In genomic region chr11:40558486-40558885, GRCm38 (mm10) we compare ENCODE assay signal across 17 mouse cellular contexts.
"Had no signal": no experiment of that assay in that cellular context is flagged by ENCODE, and none has a peak within 500 bp of the region (broad histone marks: within the 10 kb centered on the region; RNA-seq: fewer than 3 reads in every experiment).

No protein-coding gene starts in this region.

- H3K27me3 ChIP-seq: lung, embryonic 15.5 days; megakaryocyte, embryonic 14.5 days; midbrain, embryonic 13.5 days; midbrain, embryonic 15.5 days; neural tube, embryonic 12.5 days; stomach, embryonic 15.5 days had no signal

- H3K9me3 ChIP-seq: lung, embryonic 15.5 days; megakaryocyte, embryonic 14.5 days; midbrain, embryonic 13.5 days; midbrain, embryonic 15.5 days; neural tube, embryonic 12.5 days; stomach, embryonic 15.5 days had no signal

- H3K4me3 ChIP-seq: lung, embryonic 15.5 days; megakaryocyte, embryonic 14.5 days; midbrain, embryonic 13.5 days; midbrain, embryonic 15.5 days; neural tube, embryonic 12.5 days; stomach, embryonic 15.5 days had no signal

- H3K9ac ChIP-seq: liver, postnatal 0 days; lung, embryonic 15.5 days; midbrain, embryonic 13.5 days; midbrain, embryonic 15.5 days; neural tube, embryonic 12.5 days; stomach, embryonic 15.5 days had no signal

- H3K36me3 ChIP-seq: lung, embryonic 15.5 days; midbrain, embryonic 13.5 days; midbrain, embryonic 15.5 days; neural tube, embryonic 12.5 days; stomach, embryonic 15.5 days had no signal

- H3K4me2 ChIP-seq: lung, embryonic 15.5 days; midbrain, embryonic 11.5 days; midbrain, embryonic 13.5 days; midbrain, embryonic 15.5 days; neural tube, embryonic 12.5 days; stomach, embryonic 15.5 days had no signal

- H3K27ac ChIP-seq: lung, embryonic 15.5 days; macrophage; midbrain, embryonic 13.5 days; midbrain, embryonic 15.5 days; neural tube, embryonic 12.5 days; stomach, embryonic 15.5 days; stomach, postnatal 0 days had no signal

- DNase-seq: liver, postnatal 0 days; lung, postnatal 14 days; lung, postnatal 36 days; right cerebral cortex, postnatal 14 days; thymus, adult 2 months; thymus, postnatal 25 days; thymus, postnatal 4 days had no signal

- ATAC-seq: liver, postnatal 0 days; lung, postnatal 0 days; midbrain, embryonic 13.5 days; midbrain, embryonic 15.5 days had no signal

- H3K4me1 ChIP-seq: megakaryocyte, embryonic 14.5 days; midbrain, embryonic 13.5 days; midbrain, embryonic 15.5 days; neural tube, embryonic 12.5 days; stomach, embryonic 15.5 days had no signal
